Mouse (Mus musculus) erythroblast, embryonic 14.5 days (primary cell): ENCODE results near the gene Actr3b.

Experiments
- GATA1 ChIP-seq: IDR thresholded peaks from 2 replicates; pipeline ENCODE4 v1.6.1; 2012; ENCODE audit warnings: low read length, inconsistent platforms, mixed read lengths
- TAL1 ChIP-seq: IDR thresholded peaks from 3 replicates; pipeline ENCODE4 v1.6.1; 2012; ENCODE audit warnings: low read length, inconsistent platforms, mixed read lengths

- TF ChIP-seq GATA1 (no peak), TAL1 (no peak)
Observed at GRCm38 (mm10) chr5:25891321-25891720, 131.5 kb downstream of the Actr3b start.
